Mouse (Mus musculus): ENCODE measurements around the gene Ptpa.
A peak's percentile ranks its signal among the peaks of the same experiment; 100 is the strongest.
"Not testable (repeated sequence)": the region's sequence is repeated elsewhere in the genome, so short reads cannot be mapped to it uniquely, and the experiment has no call there.

Ptpa gene

DNA sequence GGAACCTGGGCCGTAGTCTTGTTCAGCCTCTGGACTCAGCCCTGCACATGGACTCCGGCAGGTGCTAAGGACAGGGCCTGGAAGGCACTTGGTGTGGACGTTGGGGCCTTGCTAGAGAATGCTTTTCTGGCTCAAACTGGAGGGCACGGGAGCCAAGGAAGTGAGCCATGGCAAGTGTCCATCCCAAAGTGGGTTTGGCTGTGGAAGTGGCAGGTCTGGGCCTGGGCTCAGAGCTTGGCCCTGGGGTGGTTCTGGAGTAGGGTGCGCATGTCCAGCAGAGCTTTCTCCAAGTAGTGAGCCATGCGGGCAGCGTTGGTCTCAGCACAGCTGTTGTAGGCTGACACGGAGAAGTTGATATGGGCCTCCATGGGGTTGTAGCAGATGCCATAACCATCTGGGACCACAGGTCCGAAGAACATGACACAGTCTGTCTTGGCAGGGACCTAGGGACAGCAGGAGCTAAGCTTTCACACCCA, 13.4 kb upstream of the Ptpa start:
- DNase-seq (ENCODE audit: low read depth), result no peak

DNA sequence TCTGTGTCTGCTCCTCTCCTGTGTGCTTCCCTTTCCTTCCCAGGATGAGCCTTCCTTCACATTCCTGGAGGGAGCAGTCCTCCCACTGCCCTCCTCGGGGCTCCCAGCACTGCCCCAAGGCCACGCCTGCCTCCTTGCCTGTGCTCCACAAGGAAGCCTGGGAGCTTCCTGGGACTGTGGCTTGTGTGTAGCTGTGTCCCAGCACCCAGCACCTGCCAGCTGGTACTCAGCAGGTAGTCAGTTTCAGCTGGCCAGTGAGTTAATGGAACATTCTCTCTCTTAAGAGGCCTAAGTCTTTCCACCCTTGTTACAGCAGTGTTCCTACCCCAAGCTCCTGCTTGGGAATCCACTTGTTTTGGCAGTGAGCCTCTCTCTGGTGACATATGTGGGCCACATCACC, 13.0 kb upstream of the Ptpa start:
- no peak for DNase-seq (ENCODE audit: low read depth)

GRCm38 (mm10) chr2:30403870-30404269, 12.0 kb upstream of the Ptpa start:
- DNase-seq (ENCODE audit: low read depth), result no peak

DNA sequence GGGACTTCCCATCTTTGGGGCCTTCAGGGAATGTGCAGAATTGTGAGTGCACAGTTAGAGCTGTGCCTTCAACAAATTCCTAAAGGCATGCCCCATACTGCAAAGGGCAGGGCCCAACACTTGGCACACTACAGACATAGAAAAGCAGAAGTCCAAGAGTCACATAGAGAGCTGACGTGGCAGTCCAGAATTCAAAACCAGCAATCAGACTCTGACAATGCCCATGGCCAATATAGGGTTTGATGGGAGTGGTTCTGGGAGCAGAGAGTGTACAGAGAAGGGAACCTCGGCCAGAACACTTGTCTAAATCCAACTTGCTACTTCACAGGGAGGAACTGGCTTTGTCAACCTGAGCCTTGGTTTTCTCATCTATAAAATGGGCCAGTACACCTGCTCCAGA, 8.6 kb upstream of the Ptpa start:
- no peak for DNase-seq (ENCODE audit: low read depth)

DNA sequence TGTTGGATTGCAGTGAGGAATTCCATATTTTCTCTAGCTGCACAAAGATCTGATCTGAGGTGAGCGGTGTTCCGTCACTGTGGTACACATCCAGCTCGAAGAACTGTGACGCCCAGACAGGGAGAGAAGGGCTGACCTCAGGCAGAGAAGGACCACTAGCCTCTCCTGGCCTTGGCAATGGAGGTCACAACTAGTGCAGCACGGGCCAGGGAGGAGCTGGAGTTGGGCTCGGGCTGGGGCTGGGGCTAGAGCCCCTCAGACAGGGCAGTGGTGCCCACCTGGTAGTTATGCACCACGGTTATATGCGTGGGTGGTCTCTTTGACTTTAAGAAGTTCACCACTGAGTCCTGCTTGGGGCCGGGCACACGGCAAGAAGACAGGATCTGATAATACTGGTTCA, 8.1 kb upstream of the Ptpa start:
- no peak for DNase-seq (ENCODE audit: low read depth)

DNA sequence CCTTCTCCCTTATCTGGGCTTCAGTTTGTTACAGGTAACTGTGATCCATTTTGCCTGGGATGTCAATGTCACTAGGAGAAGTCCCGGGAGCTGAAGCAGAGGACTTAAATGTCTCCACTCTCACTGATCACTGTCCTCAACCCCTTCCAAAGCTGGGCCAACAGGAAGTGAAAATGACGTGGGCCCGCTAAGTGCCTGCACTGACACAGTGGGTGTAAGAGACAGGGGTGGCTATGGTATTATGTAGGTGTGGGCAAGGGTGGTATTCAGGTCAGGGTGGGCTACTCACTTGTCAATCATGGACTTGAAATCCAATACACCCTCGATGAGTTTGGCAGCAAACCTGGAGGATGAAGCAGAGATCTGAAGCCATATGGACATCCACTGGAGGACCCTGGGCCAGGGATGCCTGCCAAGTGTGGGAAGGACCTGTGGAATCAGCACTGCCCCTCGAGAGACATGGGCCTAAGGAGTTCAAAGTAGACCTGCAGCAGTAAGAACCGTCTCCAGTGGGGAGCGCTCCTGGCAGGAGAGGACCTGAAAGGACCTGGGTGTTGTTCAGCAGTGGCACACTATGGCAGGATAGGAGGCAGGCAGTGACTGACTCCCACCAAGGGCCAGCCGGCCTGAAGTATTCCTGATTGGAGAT, 7.3 kb upstream of the Ptpa start:
- no peak for DNase-seq (ENCODE audit: low read depth)

GRCm38 (mm10) chr2:30409454-30410176, 6.2 kb upstream of the Ptpa start:
- no peak for DNase-seq (ENCODE audit: low read depth)

GRCm38 (mm10) chr2:30413038-30413973, 2.5 kb upstream of the Ptpa start:
- DNase-seq (ENCODE audit: low read depth), result no peak

DNA sequence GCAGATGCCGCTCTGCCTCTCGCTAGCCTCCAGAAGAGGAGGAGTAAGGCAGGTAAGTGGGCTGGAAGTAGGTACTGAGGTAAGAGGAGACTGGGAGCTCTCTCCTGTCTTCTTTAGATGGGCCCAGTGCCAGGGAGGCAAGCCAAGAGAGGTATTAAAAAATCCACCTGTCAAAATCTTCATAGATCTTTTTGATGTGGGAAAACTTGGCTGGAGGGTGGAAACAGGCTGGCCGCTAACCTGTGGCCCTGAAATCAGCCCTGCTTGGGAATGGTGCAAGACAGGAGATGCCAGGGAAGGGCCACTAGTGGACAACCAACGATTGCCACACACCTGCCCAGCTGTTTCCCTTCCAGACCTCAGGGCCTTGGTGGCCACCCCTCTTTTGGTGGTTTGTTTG, 1.7 kb upstream of the Ptpa start:
- no peak for DNase-seq (ENCODE audit: low read depth)

- DNase-seq (ENCODE audit: low read depth), result no peak
Observed at GRCm38 (mm10) chr2:30414681-30415080, 1.2 kb upstream of the Ptpa start.

- peak; percentile 73 for DNase-seq (ENCODE audit: low read depth)
Observed at GRCm38 (mm10) chr2:30415157-30415935, 493 bp upstream of the Ptpa start, which contains the start of gene Crat. TSS of gene Crat (minus strand) at chr2:30415813.

DNA sequence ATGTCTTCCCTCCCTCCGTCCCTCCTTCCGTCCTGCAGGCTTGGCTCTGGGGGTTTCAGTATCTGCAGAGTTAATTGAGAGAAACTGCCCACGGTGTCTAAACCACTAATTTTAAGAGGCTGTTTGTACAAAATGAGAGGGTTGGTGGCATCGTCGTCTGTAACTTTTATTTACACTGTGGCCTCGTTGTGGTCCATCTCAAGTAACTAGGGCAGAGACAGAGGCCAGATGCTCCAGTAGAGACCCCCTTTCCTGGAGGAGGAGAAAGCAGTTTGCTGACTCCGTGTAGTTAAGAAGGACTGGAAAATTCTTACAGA, 768 bp downstream of the Ptpa start:
- DNase-seq (ENCODE audit: low read depth), result no peak

- not testable (repeated sequence) for DNase-seq (ENCODE audit: low read depth)
Observed at GRCm38 (mm10) chr2:30417154-30417553, 1.3 kb downstream of the Ptpa start.

DNA sequence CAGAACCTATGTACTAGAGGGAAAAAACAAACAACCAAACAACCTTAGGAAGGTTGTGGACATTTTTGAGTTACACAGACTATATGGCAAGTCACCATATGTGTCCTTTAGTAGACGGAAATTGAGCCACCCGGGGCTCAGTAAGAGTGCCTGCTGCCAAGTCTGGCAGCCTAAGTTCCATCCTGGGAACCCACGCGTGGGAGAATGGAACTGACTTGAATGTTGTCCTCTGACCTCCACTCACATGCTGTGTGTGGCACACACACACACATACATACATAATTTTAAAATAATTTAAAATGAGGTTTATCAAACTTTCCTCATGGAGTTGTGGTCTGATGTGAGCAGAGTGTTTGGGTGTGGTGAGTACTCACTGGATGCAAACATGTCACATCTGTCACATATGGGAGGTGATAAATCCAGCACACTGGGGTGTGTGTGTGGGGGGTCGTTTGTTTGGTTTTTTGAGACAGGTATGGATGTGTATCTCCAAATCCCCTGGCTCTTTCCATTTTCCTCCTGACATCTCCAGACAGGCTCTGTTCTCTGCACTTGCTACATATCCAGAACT, 1.8 kb downstream of the Ptpa start:
- DNase-seq (ENCODE audit: low read depth), result no peak

DNA sequence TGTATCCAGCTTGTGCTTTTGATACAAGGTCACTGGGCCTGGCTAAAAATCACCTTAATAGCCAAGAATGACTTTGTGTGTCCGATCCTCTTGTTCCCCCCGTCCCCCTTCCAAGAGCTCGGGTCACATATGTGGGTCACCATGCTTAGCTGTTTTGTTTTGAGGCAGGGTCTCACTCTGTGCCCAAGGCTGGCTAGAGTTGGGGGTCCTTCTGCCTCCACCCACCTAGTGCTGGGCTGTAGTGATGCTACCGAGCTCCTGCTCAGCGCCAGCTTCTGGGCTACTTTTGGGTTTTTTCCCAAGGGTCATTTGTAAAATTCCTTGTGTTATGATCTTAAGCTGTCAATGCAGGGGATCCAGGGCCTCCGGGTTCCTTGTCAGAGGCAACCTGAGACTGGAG, 2.4 kb downstream of the Ptpa start:
- DNase-seq (ENCODE audit: low read depth), result no peak

GRCm38 (mm10) chr2:30419112-30419511, 3.3 kb downstream of the Ptpa start:
- no peak for DNase-seq (ENCODE audit: low read depth)

DNA sequence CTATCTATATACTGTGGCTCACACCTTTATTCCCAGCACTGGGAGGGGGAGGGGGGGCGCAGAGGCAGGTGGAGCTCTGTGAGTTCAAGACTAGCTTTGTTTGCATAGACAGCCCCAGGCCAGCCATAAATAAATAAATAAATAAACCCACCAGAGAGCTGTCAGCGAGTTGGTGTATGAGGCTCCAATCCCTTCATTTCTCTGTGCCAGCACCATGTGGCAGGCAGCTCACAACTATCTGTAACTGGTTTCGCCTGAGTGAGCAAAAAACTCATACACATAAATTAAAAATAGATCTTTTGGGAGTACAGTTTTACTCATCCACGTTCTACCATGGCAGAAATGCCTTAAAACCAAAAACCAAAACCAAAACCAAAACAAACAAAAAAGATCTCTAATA, 5.6 kb downstream of the Ptpa start:
- no peak for DNase-seq (ENCODE audit: low read depth)

DNA sequence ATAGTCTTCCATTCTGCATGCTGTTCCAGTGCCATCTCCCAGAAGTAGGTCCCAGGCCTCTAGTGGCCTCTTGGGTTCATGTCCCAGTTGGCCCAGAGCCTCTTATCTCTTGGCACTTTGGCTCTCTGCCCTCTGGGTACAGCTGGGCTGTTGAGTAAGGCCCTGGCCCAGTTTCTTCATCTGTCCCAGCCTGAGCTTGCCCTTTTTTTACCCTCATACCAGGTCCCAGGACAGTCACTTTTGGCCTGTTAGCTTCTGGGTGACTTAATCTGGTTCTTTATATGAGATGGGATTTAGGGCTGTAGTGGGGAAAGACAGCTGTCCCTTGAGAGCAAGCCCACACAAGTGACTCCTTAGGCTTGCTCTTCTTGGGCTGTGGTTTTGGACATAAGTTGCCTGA, 13.3 kb downstream of the Ptpa start:
- no peak for DNase-seq (ENCODE audit: low read depth)

DNA sequence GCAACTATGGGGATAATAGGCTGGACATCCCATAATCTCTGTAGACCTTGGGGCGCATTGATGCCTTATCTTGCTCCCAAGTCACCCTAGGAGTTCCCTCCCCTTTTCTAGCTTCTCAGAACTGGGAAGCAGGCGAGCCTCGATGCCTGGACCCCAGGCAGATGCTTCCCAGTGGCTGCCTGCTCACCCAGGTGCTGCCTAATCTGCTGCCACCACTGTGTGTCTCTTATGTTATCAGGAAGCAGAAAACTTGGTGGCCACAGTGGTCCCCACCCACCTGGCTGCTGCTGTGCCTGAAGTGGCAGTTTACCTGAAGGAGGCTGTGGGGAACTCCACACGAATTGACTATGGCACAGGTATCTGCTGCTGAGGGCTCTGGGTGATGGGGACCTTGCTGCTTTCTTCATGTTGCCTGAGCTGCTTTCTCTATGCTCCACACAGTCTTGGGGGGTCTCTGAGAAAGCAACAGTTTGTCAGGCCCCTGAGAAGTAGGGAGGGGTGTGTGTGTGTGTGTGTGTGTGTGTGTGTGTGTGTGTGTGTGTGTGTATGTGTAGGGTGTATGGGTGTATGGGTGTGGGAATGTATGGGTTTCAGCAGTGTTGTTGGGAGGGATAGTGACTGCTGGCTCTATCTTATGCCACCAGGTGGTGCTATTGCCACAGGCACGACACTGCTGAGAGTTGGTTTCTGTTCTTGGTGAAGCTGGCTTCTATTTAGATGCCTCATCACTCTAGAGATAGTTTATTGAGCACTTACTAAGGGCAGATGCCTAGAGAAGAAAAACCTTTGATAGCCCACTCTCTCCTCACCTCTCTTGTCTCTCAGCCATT, 19.7 kb downstream of the Ptpa start:
- DNase-seq (ENCODE audit: low read depth), result peak; percentile 67

- DNase-seq (ENCODE audit: low read depth), result no peak
Observed at GRCm38 (mm10) chr2:30436156-30436545, 20.3 kb downstream of the Ptpa start.

DNA sequence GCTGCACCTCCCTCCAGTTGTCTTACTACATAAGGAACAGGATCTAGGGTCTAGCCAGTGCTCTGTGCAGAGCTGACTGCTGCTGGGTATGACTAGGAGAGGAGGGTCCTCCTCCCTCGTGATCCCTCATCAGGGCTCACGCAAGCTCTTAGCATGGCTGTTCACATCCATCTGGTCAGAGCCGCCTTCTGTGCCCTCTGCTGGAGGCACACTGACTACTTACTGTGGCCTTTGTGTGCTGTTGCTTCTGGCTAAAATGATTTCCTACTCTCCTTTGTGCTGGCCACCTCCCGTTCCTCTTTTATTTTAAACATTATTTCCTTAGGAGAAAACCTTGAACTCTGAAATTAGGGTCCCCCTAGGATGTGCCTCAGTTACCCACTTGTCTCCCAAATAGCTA, 21.0 kb downstream of the Ptpa start:
- no peak for DNase-seq (ENCODE audit: low read depth)

Measured in c-Kit-positive CD71-negative TER-119-negative erythroid progenitor cells, embryonic 14.5 days (primary cell).